Mouse (Mus musculus) C2C12 (cell line): Measurements from ENCODE around the gene Tanc1.

ENCODE experiments used
- CEBPB ChIP-seq: IDR thresholded peaks from one replicate; pipeline ENCODE4 v1.6.1; 2011; ENCODE audit warnings: low read depth, mild to moderate bottlenecking, control low read depth, moderate library complexity
- CTCF ChIP-seq: IDR thresholded peaks from one replicate; pipeline ENCODE4 v1.5.1; 2011; ENCODE audit not compliant: control insufficient read depth, insufficient read depth, insufficient read length
- MAX ChIP-seq: IDR thresholded peaks from one replicate; pipeline ENCODE4 v1.6.1; 2011; ENCODE audit warnings: mild to moderate bottlenecking, control low read depth
- USF1 ChIP-seq: IDR thresholded peaks from one replicate; pipeline ENCODE4 v1.6.1; 2011; ENCODE audit warnings: low read depth, mild to moderate bottlenecking, control low read depth, moderate library complexity

GRCm38 (mm10) chr2:59680736-59681135 lies 68.9 kb downstream of the Tanc1 start:
- TF ChIP-seq CTCF (no peak), MAX (no peak), USF1 (no peak), CEBPB (no peak)
